Mouse (Mus musculus) hindbrain, postnatal 0 days (tissue): ENCODE measurements around the gene Eif4g1. TPM values are rescaled to one million over a fixed set of nuclear protein-coding genes. Genes with fewer than 3 reads are reported as not detected.

Experiments used
- ATAC-seq: fragments of 200-750 bp; cut with Nextera tagmentation; 2 replicates; pipeline ENCODE4 v1.8.0; 2017; ENCODE audit warnings: mild to moderate bottlenecking, moderate TSS enrichment, moderate library complexity
- DNase-seq: peaks from one replicate; pipeline ENCODE4 v3.0.0-alpha.2; 2015; ENCODE audit warnings: low spot score
- H3K27ac ChIP-seq: fragments of 300-500 bp; sonication (generic); 2 replicates; pipeline ENCODE4 v1.5.1; 2014; ENCODE audit warnings: mild to moderate bottlenecking
- H3K27me3 ChIP-seq: fragments of 300-500 bp; sonication (generic); 2 replicates; pipeline ENCODE4 v1.6.1; 2014; ENCODE audit warnings: low read length, mixed read lengths; ENCODE audit not compliant: insufficient read depth
- H3K36me3 ChIP-seq: fragments of 300-500 bp; sonication (generic); 2 replicates; pipeline ENCODE4 v1.6.1; 2014; ENCODE audit warnings: low read length, mixed read lengths; ENCODE audit not compliant: insufficient read depth
- H3K4me1 ChIP-seq: fragments of 300-500 bp; sonication (generic); 2 replicates; pipeline ENCODE4 v1.6.1; 2014; ENCODE audit warnings: antibody characterized with exemption, low read length, mixed read lengths; ENCODE audit not compliant: insufficient read depth
- H3K4me2 ChIP-seq: fragments of 300-500 bp; sonication (generic); 2 replicates; pipeline ENCODE4 v1.6.1; 2014; ENCODE audit warnings: low read depth, mild to moderate bottlenecking, low read length, moderate library complexity, mixed read lengths
- H3K4me3 ChIP-seq: fragments of 300-500 bp; sonication (generic); 2 replicates; pipeline ENCODE4 v1.5.1; 2014; ENCODE audit warnings: low read length
- H3K9ac ChIP-seq: fragments of 300-500 bp; sonication (generic); replicated peaks from 2 replicates; pipeline ENCODE4 v1.6.1; 2014; ENCODE audit warnings: mild to moderate bottlenecking, low read length, moderate library complexity, mixed read lengths
- H3K9me3 ChIP-seq: fragments of 300-500 bp; sonication (generic); 2 replicates; pipeline ENCODE4 v1.6.1; 2016; ENCODE audit warnings: low read length, mixed read lengths
- CTCF ChIP-seq: IDR thresholded peaks from 2 replicates; pipeline ENCODE4 v1.5.1; 2016; ENCODE audit warnings: antibody characterized with exemption, control low read depth, low read depth
- WGBS: fragments of 180-500 bp; shearing (Covaris S2); extraction: QIAGEN DNeasy Blood & Tissue Kit; methylation state at CpG from one replicate; pipeline ENCODE4 v1.1.7; 2014; 5-methylcytosine and 5-hydroxymethylcytosine counted together
- polyA plus RNA-seq: library from polyadenylated mRNA; unstranded; fragments of >200 nt; fragmentation: Nextera tagmentation; extraction: Ambion mirVana; gene quantifications from 2 replicates; pipeline ENCODE4 v1.2.1, GENCODE M21; 2015
- total RNA-seq: library from RNA; depleted of rRNA; stranded (reverse); fragments of >200 nt; gene quantifications from 2 replicates; pipeline ENCODE4 v1.2.3, GENCODE M21; 2014

Gene Eif4g1
- total and polyA plus RNA-seq, 2 experiments from 2014 or later, result 124 to 428 TPM

GRCm38 (mm10) chr16:20723247-20723646 is 55.1 kb downstream of the Eif4g1 start:
- TF ChIP-seq CTCF, result no peak
- no peak for ATAC-seq
- H3K4me3 ChIP-seq, result no peak overlapping the region
- H3K9ac ChIP-seq, result no peak overlapping the region
- no peak overlapping the region for H3K27ac ChIP-seq
- DNase-seq, result no peak
- no peaks in the 10 kb centered on the region for H3K9me3 ChIP-seq
- H3K4me1 ChIP-seq, result no peaks in the 10 kb centered on the region
- peaks cover 13% of the 10 kb centered on the region; the same call in 1 of the 2 replicates for H3K36me3 ChIP-seq
- 74% methylated on average over 4 of the region's 4 CpGs for WGBS
- H3K4me2 ChIP-seq, result no peak overlapping the region
- H3K27me3 ChIP-seq, result no peaks in the 10 kb centered on the region

DNA sequence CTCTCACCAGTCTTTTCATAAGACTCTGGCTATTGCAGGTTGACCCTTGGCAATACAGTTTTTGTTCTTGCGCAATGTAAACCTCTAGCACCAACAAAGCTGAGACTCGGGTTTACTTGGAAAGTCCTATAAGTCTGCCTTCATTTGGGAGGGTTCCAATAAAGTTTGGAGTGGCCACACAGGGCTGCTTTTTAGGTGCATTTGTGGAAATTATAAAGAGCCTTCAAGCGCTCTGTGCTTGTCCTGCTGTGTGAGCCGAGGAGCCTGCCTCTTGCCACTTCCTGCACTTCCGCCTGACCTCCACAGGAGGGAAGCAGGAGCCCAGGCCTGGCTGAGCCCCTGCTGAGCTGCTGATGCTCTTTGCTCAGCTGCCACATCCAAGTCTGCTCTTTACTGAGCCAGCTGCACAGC is 56.2 kb downstream of the Eif4g1 start:
- Histone ChIP-seq H3K27ac (no peak overlapping the region), H3K36me3 (peaks cover 13% of the 10 kb centered on the region; the same call in 1 of the 2 replicates), H3K27me3 (no peaks in the 10 kb centered on the region), H3K4me3 (no peak overlapping the region), H3K4me1 (no peaks in the 10 kb centered on the region), H3K4me2 (no peak overlapping the region), H3K9me3 (no peaks in the 10 kb centered on the region), H3K9ac (no peak overlapping the region)
- WGBS, result 30% methylated on average over 5 of the region's 5 CpGs
- peak; percentile 88 for TF ChIP-seq CTCF
- peak; percentile 77 for ATAC-seq
- peak; percentile 82 for DNase-seq

GRCm38 (mm10) chr16:20725321-20725720 is 57.2 kb downstream of the Eif4g1 start:
- TF ChIP-seq CTCF, result no peak
- 0 out of 2 replicates have a peak, but pooled peaks cover 5% of the 10 kb centered on the region for H3K36me3 ChIP-seq
- H3K4me1 ChIP-seq, result no peaks in the 10 kb centered on the region
- H3K4me2 ChIP-seq, result no peak overlapping the region
- WGBS, result 87% methylated on average over 7 of the region's 7 CpGs
- no peak overlapping the region for H3K9ac ChIP-seq
- no peaks in the 10 kb centered on the region for H3K9me3 ChIP-seq
- ATAC-seq, result no peak
- no peaks in the 10 kb centered on the region for H3K27me3 ChIP-seq
- DNase-seq, result no peak
- no peak overlapping the region for H3K4me3 ChIP-seq
- H3K27ac ChIP-seq, result no peak overlapping the region

- Histone ChIP-seq H3K4me3 (no peak overlapping the region), H3K9me3 (no peaks in the 10 kb centered on the region), H3K9ac (no peak overlapping the region), H3K36me3 (0 out of 2 replicates have a peak, but pooled peaks cover 5% of the 10 kb centered on the region), H3K4me2 (no peak overlapping the region), H3K27ac (no peak overlapping the region), H3K4me1 (no peaks in the 10 kb centered on the region), H3K27me3 (no peaks in the 10 kb centered on the region)
- no peak for TF ChIP-seq CTCF
- ATAC-seq (no peak), DNase-seq (no peak)
- 85% methylated on average over 4 of the region's 4 CpGs for WGBS
These were observed 57.6 kb downstream of the Eif4g1 start for GRCm38 (mm10) chr16:20725750-20726149.

GRCm38 (mm10) chr16:20726384-20726783 is 58.3 kb downstream of the Eif4g1 start:
- H3K27ac ChIP-seq, result no peak overlapping the region
- no peak overlapping the region for H3K9ac ChIP-seq
- no peaks in the 10 kb centered on the region for H3K9me3 ChIP-seq
- WGBS, result 71% methylated on average over 1 of the region's 1 CpGs
- DNase-seq, result no peak
- H3K4me3 ChIP-seq, result no peak overlapping the region
- 0 out of 2 replicates have a peak, but pooled peaks cover 3% of the 10 kb centered on the region for H3K36me3 ChIP-seq
- no peak for ATAC-seq
- no peaks in the 10 kb centered on the region for H3K27me3 ChIP-seq
- H3K4me1 ChIP-seq, result no peaks in the 10 kb centered on the region
- no peak overlapping the region for H3K4me2 ChIP-seq
- no peak for TF ChIP-seq CTCF

GRCm38 (mm10) chr16:20730293-20730711 is 62.2 kb downstream of the Eif4g1 start:
- no peak for DNase-seq
- no peak overlapping the region for H3K27ac ChIP-seq
- no peaks in the 10 kb centered on the region for H3K9me3 ChIP-seq
- no peaks in the 10 kb centered on the region for H3K27me3 ChIP-seq
- H3K4me3 ChIP-seq, result no peak overlapping the region
- TF ChIP-seq CTCF, result no peak
- peaks cover 4% of the 10 kb centered on the region; the same call in 1 of the 2 replicates for H3K4me1 ChIP-seq
- H3K9ac ChIP-seq, result no peak overlapping the region
- ATAC-seq, result no peak
- no peaks in the 10 kb centered on the region for H3K36me3 ChIP-seq
- WGBS, result 46% methylated on average over 5 of the region's 5 CpGs
- no peak overlapping the region for H3K4me2 ChIP-seq

GRCm38 (mm10) chr16:20731688-20732087 is 63.6 kb downstream of the Eif4g1 start:
- ATAC-seq (no peak), DNase-seq (no peak)
- Histone ChIP-seq H3K36me3 (0 out of 2 replicates have a peak, but pooled peaks cover 4% of the 10 kb centered on the region), H3K4me3 (no peak overlapping the region), H3K27me3 (no peaks in the 10 kb centered on the region), H3K9ac (no peak overlapping the region), H3K9me3 (no peaks in the 10 kb centered on the region), H3K4me2 (no peak overlapping the region), H3K27ac (peak overlapping the region; percentile 85; the same call in 1 of the 2 replicates), H3K4me1 (peaks cover 4% of the 10 kb centered on the region; the same call in 1 of the 2 replicates)
- 68% methylated on average over 5 of the region's 5 CpGs for WGBS
- no peak for TF ChIP-seq CTCF
